Mouse (Mus musculus) hindbrain, embryonic 10.5 days (tissue): ENCODE results near the gene Gm28036. TPM values are rescaled to one million over a fixed set of nuclear protein-coding genes. Genes with fewer than 3 reads are reported as not detected.
"Not testable (repeated sequence)": the region's sequence is repeated elsewhere in the genome, so short reads cannot be mapped to it uniquely, and the experiment has no call there.

ENCODE experiments used
- DNase-seq: peaks from one replicate; pipeline ENCODE4 v3.0.0-alpha.2; 2017; ENCODE audit warnings: low spot score
- H3K27ac ChIP-seq: fragments of 300-500 bp; sonication (generic); 2 replicates; pipeline ENCODE4 v1.5.1; 2016; ENCODE audit warnings: mild to moderate bottlenecking, moderate library complexity
- H3K27me3 ChIP-seq: fragments of 300-500 bp; sonication (generic); 2 replicates; pipeline ENCODE4 v1.6.1; 2016; ENCODE audit warnings: mild to moderate bottlenecking; ENCODE audit not compliant: poor library complexity, insufficient read depth, severe bottlenecking
- H3K36me3 ChIP-seq: fragments of 300-500 bp; sonication (generic); 2 replicates; pipeline ENCODE4 v1.6.1; 2016; ENCODE audit warnings: mild to moderate bottlenecking, moderate library complexity
- H3K4me1 ChIP-seq: fragments of 300-500 bp; sonication (generic); replicated peaks from 2 replicates; pipeline ENCODE4 v1.6.1; 2016; ENCODE audit warnings: mild to moderate bottlenecking
- H3K4me3 ChIP-seq: fragments of 300-500 bp; sonication (generic); 2 replicates; pipeline ENCODE4 v1.5.1; 2016; ENCODE audit warnings: mild to moderate bottlenecking, moderate library complexity
- H3K9me3 ChIP-seq: fragments of 300-500 bp; sonication (generic); 2 replicates; pipeline ENCODE4 v1.6.1; 2016; ENCODE audit warnings: mild to moderate bottlenecking, moderate library complexity
- WGBS: fragments of 180-500 bp; shearing (Covaris S2); methylation state at CpG from one replicate; pipeline ENCODE4 v1.1.7; 2016; 5-methylcytosine and 5-hydroxymethylcytosine counted together
- polyA plus RNA-seq: library from polyadenylated mRNA; unstranded; fragments of >200 nt; fragmentation: Nextera tagmentation; extraction: Ambion mirVana; gene quantifications from 2 replicates; pipeline ENCODE4 v1.2.1, GENCODE M21; 2016

Gm28036 gene
- polyA plus RNA-seq, 1 experiment from 2014 or later: 27.2 TPM

DNA sequence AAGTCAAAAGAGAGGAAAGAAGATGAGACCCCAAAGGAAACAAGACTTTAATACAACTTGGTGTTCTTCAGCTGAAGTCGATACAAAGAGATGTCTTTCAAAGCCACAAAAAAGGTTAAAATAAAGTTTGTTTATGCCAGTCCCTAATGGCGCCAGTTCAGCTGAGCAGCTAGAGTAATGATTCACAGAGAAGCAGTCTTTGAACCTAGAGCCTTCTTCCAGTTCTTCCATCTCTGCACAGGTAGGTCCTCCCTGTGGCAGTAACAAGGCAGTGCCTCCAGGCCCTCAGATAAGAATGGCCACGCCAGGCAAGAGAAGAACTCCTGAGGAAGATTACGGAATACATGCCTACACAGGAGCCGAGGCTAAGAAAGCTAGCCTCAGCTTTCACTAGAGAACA, 3.2 kb downstream of the Gm28036 start:
- H3K9me3 ChIP-seq: no peaks in the 10 kb centered on the region
- no peak overlapping the region for H3K4me3 ChIP-seq
- H3K4me1 ChIP-seq: no peaks in the 10 kb centered on the region
- H3K36me3 ChIP-seq: peaks cover 55% of the 10 kb centered on the region
- H3K27me3 ChIP-seq: no peaks in the 10 kb centered on the region
- no peak for DNase-seq
- 94% methylated on average over 5 of the region's 5 CpGs for WGBS
- no peak overlapping the region for H3K27ac ChIP-seq

DNA sequence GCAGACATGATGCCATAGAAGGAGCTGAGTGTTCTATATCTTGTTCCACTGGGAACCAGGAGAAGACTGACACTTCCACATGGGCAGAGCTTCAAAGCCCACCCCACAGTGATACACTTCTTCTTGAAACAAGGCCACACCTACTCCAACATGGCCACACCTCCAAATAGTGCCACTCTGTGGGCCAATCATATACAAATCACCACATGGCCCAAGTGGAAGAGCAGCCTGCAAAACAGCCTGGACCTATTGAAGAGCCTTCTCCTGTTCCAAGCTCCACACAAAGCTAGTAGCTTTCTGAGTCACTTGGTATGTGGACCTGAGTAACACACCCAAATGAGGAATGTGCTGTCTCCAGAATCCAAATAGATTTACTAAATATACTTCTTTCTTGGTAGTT, 7.3 kb downstream of the Gm28036 start:
- DNase-seq: no peak
- peaks cover 17% of the 10 kb centered on the region for H3K36me3 ChIP-seq
- no peaks in the 10 kb centered on the region for H3K27me3 ChIP-seq
- no peaks in the 10 kb centered on the region for H3K4me1 ChIP-seq
- H3K9me3 ChIP-seq: no peaks in the 10 kb centered on the region
- H3K4me3 ChIP-seq: no peak overlapping the region
- H3K27ac ChIP-seq: no peak overlapping the region

DNA sequence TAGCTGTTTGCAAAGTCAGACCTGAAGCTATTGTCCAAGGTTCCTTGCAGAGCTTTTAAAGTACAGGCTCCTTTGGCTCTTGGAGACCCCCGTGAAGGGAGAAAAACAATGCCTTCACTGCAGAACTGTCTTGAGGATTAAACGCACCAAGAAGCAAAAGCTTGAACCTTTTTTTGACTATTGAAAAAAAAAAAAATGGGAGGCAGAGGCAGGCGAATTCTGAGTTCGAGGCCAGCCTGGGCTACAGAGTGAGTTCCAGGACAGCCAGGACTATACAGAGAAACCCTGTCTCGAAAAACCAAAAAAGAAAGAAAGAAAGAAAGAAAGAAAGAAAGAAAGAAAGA, 14.8 kb downstream of the Gm28036 start:
- WGBS: 26% methylated on average over 5 of the region's 5 CpGs
- peaks cover 25% of the 10 kb centered on the region for H3K36me3 ChIP-seq
- not testable (repeated sequence) for H3K9me3 ChIP-seq, DNase-seq, H3K27me3 ChIP-seq
- peaks cover 15% of the 10 kb centered on the region for H3K4me1 ChIP-seq
- peak overlapping the region; percentile 90 for H3K4me3 ChIP-seq
- H3K27ac ChIP-seq: peak overlapping the region; percentile 99

DNA sequence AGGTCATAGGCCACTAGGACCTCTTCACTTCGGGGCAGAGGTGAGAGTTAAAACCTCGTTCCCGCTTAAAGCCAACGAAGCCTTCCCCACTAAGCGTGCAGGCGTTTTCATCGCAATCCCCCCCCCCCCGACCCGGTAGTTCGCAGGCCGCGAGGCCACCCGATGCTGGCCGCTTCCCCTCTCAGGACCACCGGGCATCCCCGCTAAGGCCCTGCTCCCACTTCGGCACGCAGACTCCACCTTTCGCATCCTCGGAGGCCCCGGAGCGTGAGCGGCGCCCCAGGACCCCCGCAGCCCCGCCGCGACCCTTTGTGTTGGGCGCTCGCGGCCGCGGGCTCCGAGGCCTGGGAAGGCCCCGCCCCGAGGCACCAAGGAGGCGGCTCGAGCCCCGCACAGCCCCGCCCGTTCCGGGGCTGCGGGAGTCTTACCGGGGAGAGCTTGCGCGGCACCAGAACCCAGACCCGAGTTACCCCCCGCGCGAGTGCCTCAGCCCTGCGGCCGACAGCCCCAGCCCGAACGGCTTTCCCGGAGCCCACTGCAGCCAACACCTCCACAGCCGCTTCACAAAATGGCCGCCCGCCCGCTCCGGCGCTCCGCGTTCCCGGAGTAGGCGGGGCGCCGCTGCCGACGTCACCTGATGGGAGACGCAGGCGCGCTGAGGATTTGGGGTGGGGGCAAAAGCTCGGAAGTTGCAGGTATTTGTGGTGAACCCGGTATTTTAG, 15.4 kb downstream of the Gm28036 start, which contains the start of the genes Cpne1 and Rbm12:
TSS of gene Cpne1 (minus strand) at position 608 of the 722 bp plus-strand sequence.
TSS of gene Rbm12 (minus strand) at position 621 of the 722 bp plus-strand sequence.
- Histone ChIP-seq H3K4me1 (peaks cover 15% of the 10 kb centered on the region), H3K4me3 (peak within 1 kb of the TSS; percentile 90), H3K27me3 (no peaks in the 10 kb centered on the region), H3K9me3 (no peaks in the 10 kb centered on the region), H3K27ac (peak within 1 kb of the TSS; percentile 99), H3K36me3 (peaks cover 30% of the 10 kb centered on the region)
- peak; percentile 95 for DNase-seq
- under 1% methylated on average over 74 of the region's 74 CpGs for WGBS

DNA sequence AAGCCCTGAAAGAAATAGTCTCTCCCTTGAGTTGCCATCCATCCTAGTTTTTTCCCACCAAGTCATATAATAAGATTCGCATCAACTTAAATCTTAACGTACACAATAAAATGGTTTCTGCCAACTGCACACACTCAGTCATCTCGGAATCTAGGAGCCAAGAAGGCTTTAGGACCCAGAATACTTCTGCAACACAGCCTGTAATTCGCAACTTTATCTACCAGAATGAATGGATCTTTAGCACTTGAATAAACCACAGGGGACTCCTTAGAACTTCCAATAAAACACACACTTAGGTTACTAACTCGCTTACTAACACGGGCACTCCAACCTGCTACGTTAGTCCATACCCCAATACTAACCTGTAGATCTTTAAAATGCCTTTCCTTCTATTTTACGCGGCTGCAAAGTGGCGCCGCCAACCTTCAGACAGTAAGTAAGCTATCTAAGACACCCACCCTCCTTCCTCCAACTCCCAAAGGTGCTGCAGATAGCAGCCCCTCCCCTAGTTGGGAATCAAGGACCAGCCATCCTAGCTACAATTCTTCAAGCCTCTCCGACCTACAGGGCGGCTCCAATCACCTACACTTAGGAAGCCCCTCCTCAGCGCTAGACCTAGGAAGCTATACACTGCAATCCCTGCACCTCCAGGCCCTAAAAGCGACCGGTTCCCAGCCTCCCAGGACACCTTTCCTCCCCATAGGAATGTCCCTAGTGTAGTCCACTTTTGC, 16.1 kb downstream of the Gm28036 start:
- 1% methylated on average over 16 of the region's 16 CpGs for WGBS
- peak; percentile 57 for DNase-seq
- Histone ChIP-seq H3K27ac (peak overlapping the region; percentile 99), H3K9me3 (no peaks in the 10 kb centered on the region), H3K4me1 (peaks cover 18% of the 10 kb centered on the region), H3K36me3 (peaks cover 38% of the 10 kb centered on the region), H3K4me3 (peak overlapping the region; percentile 90), H3K27me3 (no peaks in the 10 kb centered on the region)

DNA sequence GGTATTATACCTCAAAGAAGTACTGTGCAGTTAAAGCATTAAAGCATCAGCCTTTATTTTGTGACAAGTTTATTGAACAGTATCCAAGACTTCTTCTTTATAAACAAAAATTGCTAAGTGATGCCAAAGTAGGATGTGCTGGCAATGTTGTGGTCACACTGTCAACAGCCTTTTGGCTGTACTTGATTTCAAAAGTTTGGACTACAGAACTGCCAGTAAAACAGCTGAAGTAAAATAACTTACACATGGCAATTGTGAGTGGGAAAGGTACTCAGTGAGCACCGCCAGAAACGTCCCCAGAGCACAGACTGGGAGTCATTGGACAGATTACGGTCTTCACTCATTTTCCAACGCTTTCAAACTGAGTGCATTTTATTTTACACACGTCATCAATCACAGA, 35.0 kb downstream of the Gm28036 start:
- no peaks in the 10 kb centered on the region for H3K9me3 ChIP-seq
- H3K27ac ChIP-seq: no peak overlapping the region
- no peak for DNase-seq
- H3K27me3 ChIP-seq: no peaks in the 10 kb centered on the region
- no peak overlapping the region for H3K4me3 ChIP-seq
- H3K36me3 ChIP-seq: peaks cover 72% of the 10 kb centered on the region
- H3K4me1 ChIP-seq: peaks cover 17% of the 10 kb centered on the region
- WGBS: 91% methylated on average over 5 of the region's 5 CpGs

DNA sequence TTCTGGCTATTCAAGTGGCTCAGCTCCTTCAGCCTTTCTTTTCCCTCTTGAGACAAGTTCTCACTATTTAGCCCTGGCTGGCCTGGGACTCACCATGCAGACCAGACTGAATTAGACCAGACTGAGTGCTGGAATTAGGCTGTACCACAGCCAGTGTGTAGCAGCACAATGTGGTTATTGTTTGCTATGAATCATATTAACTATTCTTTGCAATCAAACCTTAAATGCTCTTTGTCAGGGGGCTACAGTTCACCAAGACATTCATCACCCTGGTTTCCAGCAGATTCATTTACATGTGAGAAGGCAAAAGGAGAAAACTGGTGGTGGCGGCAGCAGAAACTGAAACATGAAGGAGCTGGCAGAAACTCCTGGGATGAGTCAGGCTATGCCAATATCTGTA, 37.1 kb downstream of the Gm28036 start:
- no peaks in the 10 kb centered on the region for H3K27me3 ChIP-seq
- no peak overlapping the region for H3K27ac ChIP-seq
- no peaks in the 10 kb centered on the region for H3K9me3 ChIP-seq
- peaks cover 53% of the 10 kb centered on the region for H3K36me3 ChIP-seq
- DNase-seq: no peak
- H3K4me3 ChIP-seq: no peak overlapping the region
- WGBS: 81% methylated on average over 1 of the region's 1 CpGs
- peaks cover 17% of the 10 kb centered on the region for H3K4me1 ChIP-seq

DNA sequence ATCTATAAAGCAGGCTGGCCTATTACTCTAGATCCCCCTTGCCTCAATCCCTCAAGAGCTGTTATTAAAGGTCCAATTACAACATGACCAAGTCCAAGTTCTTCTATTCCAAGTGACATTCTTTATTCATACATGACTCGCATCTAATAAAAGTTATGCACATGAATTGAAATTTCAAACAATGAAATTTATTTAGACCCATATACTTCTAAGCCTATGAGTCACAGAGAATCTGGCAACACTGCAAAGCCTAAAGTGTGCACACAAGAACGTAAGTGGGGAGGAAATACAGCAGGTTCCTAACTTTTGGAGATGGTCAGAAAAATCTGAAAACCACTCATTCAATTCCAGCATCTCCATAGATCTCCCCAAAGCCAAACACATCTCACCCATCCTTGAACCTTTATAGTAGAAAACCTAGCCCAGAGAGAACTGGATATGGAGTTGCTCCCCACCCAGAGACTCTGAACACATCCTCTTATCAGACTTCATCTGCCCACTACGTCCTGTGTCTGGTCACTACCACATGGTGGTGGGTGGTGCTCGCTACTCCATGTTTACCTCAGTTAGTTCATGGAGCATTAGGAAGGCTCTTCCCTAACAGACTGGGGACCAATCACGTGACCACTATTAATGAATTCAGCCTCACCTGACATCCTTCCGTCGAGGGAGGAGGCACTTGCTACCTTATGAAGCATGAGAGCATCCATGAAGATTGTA, 39.3 kb downstream of the Gm28036 start:
- DNase-seq: no peak
- Histone ChIP-seq H3K27me3 (no peaks in the 10 kb centered on the region), H3K4me1 (peaks cover 17% of the 10 kb centered on the region), H3K9me3 (no peaks in the 10 kb centered on the region), H3K27ac (no peak overlapping the region), H3K36me3 (peaks cover 38% of the 10 kb centered on the region), H3K4me3 (no peak overlapping the region)
- WGBS: 89% methylated on average over 7 of the region's 7 CpGs

DNA sequence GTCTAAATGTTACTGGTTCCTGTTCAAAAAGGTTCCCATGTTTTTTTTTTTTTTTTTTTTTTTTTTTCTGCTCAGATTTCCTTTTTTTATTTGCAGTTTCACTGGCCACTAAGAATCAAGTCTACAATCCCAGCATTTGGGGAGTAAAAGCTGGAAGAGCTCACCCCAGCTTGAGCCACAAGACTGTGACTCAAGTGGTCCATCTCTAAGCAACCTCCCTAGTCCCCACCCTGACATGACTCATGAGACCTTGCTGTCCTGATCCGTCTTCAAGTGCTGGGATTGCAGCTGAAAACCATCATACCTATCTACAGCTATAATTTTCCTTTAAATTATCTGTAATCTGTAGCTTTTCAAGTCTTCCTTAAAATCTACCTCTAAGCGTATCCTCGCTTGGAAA, 42.4 kb downstream of the Gm28036 start:
- Histone ChIP-seq H3K9me3 (no peaks in the 10 kb centered on the region), H3K4me3 (no peak overlapping the region), H3K27me3 (no peaks in the 10 kb centered on the region), H3K36me3 (peaks cover 32% of the 10 kb centered on the region), H3K4me1 (peaks cover 2% of the 10 kb centered on the region; the same call in 1 of the 2 replicates), H3K27ac (no peak overlapping the region)
- DNase-seq: no peak
- WGBS: 97% methylated on average over 3 of the region's 3 CpGs

DNA sequence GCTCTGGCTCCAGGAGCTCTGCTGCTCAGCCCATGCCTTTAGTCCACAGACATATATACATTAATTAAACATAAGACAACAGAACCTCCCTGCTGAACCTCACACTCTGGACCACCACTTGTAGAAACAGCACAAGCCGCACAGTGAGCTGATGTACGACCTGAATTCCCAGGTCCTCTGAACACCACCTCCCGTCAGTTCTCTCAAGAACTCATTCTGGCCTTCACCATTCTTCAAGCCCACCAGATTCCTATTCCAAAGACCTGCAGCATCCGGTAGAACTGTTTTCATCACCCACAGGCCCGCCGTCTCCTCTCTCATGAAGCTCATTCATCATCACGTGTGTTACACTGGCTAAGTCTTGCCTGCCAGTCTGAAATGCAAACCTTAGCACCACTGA, 46.5 kb downstream of the Gm28036 start:
- no peaks in the 10 kb centered on the region for H3K27me3 ChIP-seq
- no peak overlapping the region for H3K4me3 ChIP-seq
- no peak for DNase-seq
- WGBS: 89% methylated on average over 7 of the region's 7 CpGs
- H3K27ac ChIP-seq: no peak overlapping the region
- H3K9me3 ChIP-seq: no peaks in the 10 kb centered on the region
- H3K36me3 ChIP-seq: peaks cover 50% of the 10 kb centered on the region
- H3K4me1 ChIP-seq: no peaks in the 10 kb centered on the region

DNA sequence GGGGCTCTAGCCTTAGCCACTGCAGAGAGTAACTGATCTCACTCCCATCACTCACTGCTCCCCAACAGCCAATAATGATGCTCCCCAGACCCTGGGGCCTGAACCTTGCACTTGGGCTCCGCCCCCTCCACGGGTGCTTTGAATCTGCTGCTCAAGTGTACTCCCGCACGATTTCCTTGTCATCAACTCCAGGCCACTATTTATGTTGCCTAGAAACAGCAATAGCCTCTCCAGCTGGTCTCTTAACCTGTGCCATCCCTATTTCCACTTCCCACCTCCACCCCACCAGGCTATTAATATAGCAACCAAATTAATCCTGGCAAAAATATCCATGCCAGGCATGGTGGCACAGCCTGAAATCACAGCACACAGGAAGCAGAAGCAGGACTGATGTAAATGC, 47.2 kb downstream of the Gm28036 start:
- no peak overlapping the region for H3K27ac ChIP-seq
- no peak for DNase-seq
- H3K9me3 ChIP-seq: no peaks in the 10 kb centered on the region
- no peak overlapping the region for H3K4me3 ChIP-seq
- WGBS: 63% methylated on average over 4 of the region's 4 CpGs
- H3K4me1 ChIP-seq: no peaks in the 10 kb centered on the region
- H3K27me3 ChIP-seq: no peaks in the 10 kb centered on the region
- H3K36me3 ChIP-seq: peaks cover 58% of the 10 kb centered on the region

DNA sequence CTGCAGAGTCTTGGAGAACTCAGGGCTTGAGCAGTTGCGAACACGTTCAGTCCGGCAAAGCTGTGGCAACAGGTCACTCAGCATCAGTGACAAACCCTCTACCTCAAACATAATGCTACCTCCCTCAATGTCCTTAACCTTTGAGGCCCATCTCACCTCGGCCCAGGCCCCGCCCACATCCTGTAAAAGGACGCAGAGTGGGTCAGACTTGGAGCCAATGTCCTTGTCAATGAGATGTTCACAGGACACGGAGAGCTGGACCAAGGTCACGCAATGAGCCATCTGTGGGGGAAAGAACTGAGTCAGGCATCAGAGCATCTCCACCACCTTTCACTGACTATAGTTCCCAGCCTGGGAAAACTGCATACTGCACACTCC, 47.7 kb downstream of the Gm28036 start:
- Histone ChIP-seq H3K4me3 (no peak overlapping the region), H3K27me3 (no peaks in the 10 kb centered on the region), H3K4me1 (no peaks in the 10 kb centered on the region), H3K27ac (no peak overlapping the region), H3K9me3 (no peaks in the 10 kb centered on the region), H3K36me3 (peaks cover 63% of the 10 kb centered on the region)
- WGBS: 94% methylated on average over 8 of the region's 8 CpGs
- DNase-seq: no peak
